Mouse (Mus musculus): ENCODE measurements around the gene Ppp1r13b. TPM values are rescaled to one million over a fixed set of nuclear protein-coding genes. Genes with fewer than 3 reads are reported as not detected.

Ppp1r13b gene
- polyA plus RNA-seq, 1 experiment: 4.8 TPM

- Histone ChIP-seq H3K79me2 (ENCODE audit: control insufficient read depth, insufficient read depth) (peaks cover 8% of the 10 kb centered on the region), H3K79me3 (ENCODE audit: low read depth) (peaks cover 3% of the 10 kb centered on the region), H3K4me3 (ENCODE audit: insufficient read depth, poor library complexity, severe bottlenecking) (no peak overlapping the region), H3ac (ENCODE audit: control insufficient read depth, insufficient read length, low read depth) (no peak overlapping the region), H3K36me3 (ENCODE audit: control insufficient read depth, insufficient read depth) (no peaks in the 10 kb centered on the region), H3K27me3 (ENCODE audit: control insufficient read depth, insufficient read depth, insufficient read length) (no peaks in the 10 kb centered on the region)
- TF ChIP-seq MYOG (IDR thresholded peaks at IDR 0.05; ENCODE audit: control insufficient read depth, extremely low read depth, insufficient read length) (no peak), FOSL1 (IDR thresholded peaks at IDR 0.05; ENCODE audit: insufficient read depth, low read length, poor library complexity, severe bottlenecking) (no peak), MYOD1 (IDR thresholded peaks at IDR 0.05; ENCODE audit: control insufficient read depth, insufficient read length, low read depth) (no peak), USF1 (IDR thresholded peaks at IDR 0.05; ENCODE audit: low read depth) (no peak), MAX (IDR thresholded peaks at IDR 0.05) (no peak), CTCF (IDR thresholded peaks at IDR 0.05; ENCODE audit: control insufficient read depth, insufficient read depth, insufficient read length) (no peak), CEBPB (IDR thresholded peaks at IDR 0.05; ENCODE audit: low read depth) (no peak)
Observed at GRCm38 (mm10) chr12:111902488-111902887, 5.4 kb downstream of the Ppp1r13b start.

- no peak overlapping the region for H3K4me3 ChIP-seq (ENCODE audit: insufficient read depth, poor library complexity, severe bottlenecking)
- H3K27me3 ChIP-seq (ENCODE audit: control insufficient read depth, insufficient read depth, insufficient read length): no peaks in the 10 kb centered on the region
- TF ChIP-seq USF1 (IDR thresholded peaks at IDR 0.05; ENCODE audit: low read depth) (no peak), MYOG (IDR thresholded peaks at IDR 0.05; ENCODE audit: control insufficient read depth, extremely low read depth, insufficient read length) (no peak), FOSL1 (IDR thresholded peaks at IDR 0.05; ENCODE audit: insufficient read depth, low read length, poor library complexity, severe bottlenecking) (no peak), CEBPB (IDR thresholded peaks at IDR 0.05; ENCODE audit: low read depth) (no peak), MAX (IDR thresholded peaks at IDR 0.05) (no peak), CTCF (IDR thresholded peaks at IDR 0.05; ENCODE audit: control insufficient read depth, insufficient read depth, insufficient read length) (no peak), MYOD1 (IDR thresholded peaks at IDR 0.05; ENCODE audit: control insufficient read depth, insufficient read length, low read depth) (no peak)
- peaks cover 3% of the 10 kb centered on the region for H3K79me3 ChIP-seq (ENCODE audit: low read depth)
- H3K36me3 ChIP-seq (ENCODE audit: control insufficient read depth, insufficient read depth): no peaks in the 10 kb centered on the region
- H3K79me2 ChIP-seq (ENCODE audit: control insufficient read depth, insufficient read depth): no peaks in the 10 kb centered on the region
- no peak overlapping the region for H3ac ChIP-seq (ENCODE audit: control insufficient read depth, insufficient read length, low read depth)
Observed at GRCm38 (mm10) chr12:111901105-111901875, 6.6 kb downstream of the Ppp1r13b start.

- Histone ChIP-seq H3K79me2 (ENCODE audit: control insufficient read depth, insufficient read depth) (no peaks in the 10 kb centered on the region), H3K4me3 (ENCODE audit: insufficient read depth, poor library complexity, severe bottlenecking) (no peak overlapping the region), H3K36me3 (ENCODE audit: control insufficient read depth, insufficient read depth) (no peaks in the 10 kb centered on the region), H3ac (ENCODE audit: control insufficient read depth, insufficient read length, low read depth) (no peak overlapping the region), H3K79me3 (ENCODE audit: low read depth) (no peaks in the 10 kb centered on the region), H3K27me3 (ENCODE audit: control insufficient read depth, insufficient read depth, insufficient read length) (no peaks in the 10 kb centered on the region)
- no peak for TF ChIP-seq USF1 (IDR thresholded peaks at IDR 0.05; ENCODE audit: low read depth)
- no peak for TF ChIP-seq CEBPB (IDR thresholded peaks at IDR 0.05; ENCODE audit: low read depth)
- TF ChIP-seq MYOG (IDR thresholded peaks at IDR 0.05; ENCODE audit: control insufficient read depth, extremely low read depth, insufficient read length): no peak
- TF ChIP-seq MYOD1 (IDR thresholded peaks at IDR 0.05; ENCODE audit: control insufficient read depth, insufficient read length, low read depth): no peak
- no peak for TF ChIP-seq CTCF (IDR thresholded peaks at IDR 0.05; ENCODE audit: control insufficient read depth, insufficient read depth, insufficient read length)
- TF ChIP-seq MAX (IDR thresholded peaks at IDR 0.05): no peak
- no peak for TF ChIP-seq FOSL1 (IDR thresholded peaks at IDR 0.05; ENCODE audit: insufficient read depth, low read length, poor library complexity, severe bottlenecking)
Observed at GRCm38 (mm10) chr12:111899646-111900045, 8.3 kb downstream of the Ppp1r13b start.

GRCm38 (mm10) chr12:111898686-111899085, 9.2 kb downstream of the Ppp1r13b start:
- no peaks in the 10 kb centered on the region for H3K79me3 ChIP-seq (ENCODE audit: low read depth)

GRCm38 (mm10) chr12:111896908-111897661, 10.8 kb downstream of the Ppp1r13b start:
- H3K36me3 ChIP-seq (ENCODE audit: control insufficient read depth, insufficient read depth): no peaks in the 10 kb centered on the region
- H3ac ChIP-seq (ENCODE audit: control insufficient read depth, insufficient read length, low read depth): no peak overlapping the region
- no peaks in the 10 kb centered on the region for H3K27me3 ChIP-seq (ENCODE audit: control insufficient read depth, insufficient read depth, insufficient read length)
- peaks cover 3% of the 10 kb centered on the region for H3K79me3 ChIP-seq (ENCODE audit: low read depth)
- no peak for TF ChIP-seq MYOD1 (IDR thresholded peaks at IDR 0.05; ENCODE audit: control insufficient read depth, insufficient read length, low read depth)
- TF ChIP-seq FOSL1 (IDR thresholded peaks at IDR 0.05; ENCODE audit: insufficient read depth, low read length, poor library complexity, severe bottlenecking): no peak
- no peak for TF ChIP-seq CEBPB (IDR thresholded peaks at IDR 0.05; ENCODE audit: low read depth)
- no peak for TF ChIP-seq USF1 (IDR thresholded peaks at IDR 0.05; ENCODE audit: low read depth)
- TF ChIP-seq CTCF (IDR thresholded peaks at IDR 0.05; ENCODE audit: control insufficient read depth, insufficient read depth, insufficient read length): no peak
- TF ChIP-seq MAX (IDR thresholded peaks at IDR 0.05): no peak
- no peak for TF ChIP-seq MYOG (IDR thresholded peaks at IDR 0.05; ENCODE audit: control insufficient read depth, extremely low read depth, insufficient read length)
- no peaks in the 10 kb centered on the region for H3K79me2 ChIP-seq (ENCODE audit: control insufficient read depth, insufficient read depth)
- H3K4me3 ChIP-seq (ENCODE audit: insufficient read depth, poor library complexity, severe bottlenecking): no peak overlapping the region

More at GRCm38 (mm10) chr12:111898686-111899085, 9.2 kb downstream of the Ppp1r13b start:
- no peak overlapping the region for H3ac ChIP-seq (ENCODE audit: control insufficient read depth, insufficient read length, low read depth)
- no peak for TF ChIP-seq USF1 (IDR thresholded peaks at IDR 0.05; ENCODE audit: low read depth)
- no peak for TF ChIP-seq FOSL1 (IDR thresholded peaks at IDR 0.05; ENCODE audit: insufficient read depth, low read length, poor library complexity, severe bottlenecking)
- no peak for TF ChIP-seq MYOG (IDR thresholded peaks at IDR 0.05; ENCODE audit: control insufficient read depth, extremely low read depth, insufficient read length)
- TF ChIP-seq MAX (IDR thresholded peaks at IDR 0.05): no peak
- TF ChIP-seq CTCF (IDR thresholded peaks at IDR 0.05; ENCODE audit: control insufficient read depth, insufficient read depth, insufficient read length): no peak
- TF ChIP-seq MYOD1 (IDR thresholded peaks at IDR 0.05; ENCODE audit: control insufficient read depth, insufficient read length, low read depth): no peak
- TF ChIP-seq CEBPB (IDR thresholded peaks at IDR 0.05; ENCODE audit: low read depth): no peak
- H3K79me2 ChIP-seq (ENCODE audit: control insufficient read depth, insufficient read depth): no peaks in the 10 kb centered on the region
- no peaks in the 10 kb centered on the region for H3K27me3 ChIP-seq (ENCODE audit: control insufficient read depth, insufficient read depth, insufficient read length)
- no peak overlapping the region for H3K4me3 ChIP-seq (ENCODE audit: insufficient read depth, poor library complexity, severe bottlenecking)
- no peaks in the 10 kb centered on the region for H3K36me3 ChIP-seq (ENCODE audit: control insufficient read depth, insufficient read depth)
